Mouse (Mus musculus) retina, postnatal 7 days (tissue): ENCODE measurements around the gene Rab36.
"Not testable (repeated sequence)": the region's sequence is repeated elsewhere in the genome, so short reads cannot be mapped to it uniquely, and the experiment has no call there.

ENCODE experiments used
- DNase-seq: peaks from one replicate; pipeline ENCODE4 v3.0.0-alpha.2; 2012; ENCODE audit warnings: low read depth, low spot score

Rab36 gene

DNA sequence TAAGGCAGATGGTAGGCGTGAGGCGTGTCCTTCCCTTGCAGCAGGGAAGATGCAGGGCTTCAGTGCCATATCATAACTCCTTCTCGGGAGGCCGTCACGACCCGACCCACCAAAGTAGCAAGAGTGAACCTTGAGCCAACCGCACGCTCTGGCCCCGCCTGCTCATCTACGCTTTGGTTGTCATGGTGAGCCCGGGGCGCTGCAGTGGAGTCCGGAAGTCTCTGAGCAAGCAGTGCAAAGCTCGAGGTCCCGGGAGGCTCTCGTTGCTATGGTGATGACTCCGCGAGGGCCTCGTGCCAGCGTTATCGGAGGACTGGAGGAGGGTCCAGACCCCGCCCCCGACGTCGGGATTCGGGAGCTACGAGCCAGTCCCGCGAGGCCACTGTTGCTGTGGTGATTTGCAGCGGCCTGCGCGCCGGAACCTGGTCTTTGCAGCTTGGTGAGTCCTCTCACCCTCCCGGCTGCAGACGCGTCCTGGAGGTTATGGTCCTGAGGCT lies at the start of gene Rab36:
Gene Rab36 (plus strand): TSS at position 176 of the 497 bp plus-strand sequence.
- peak; percentile 83 for DNase-seq

- DNase-seq, result no peak
These were observed 49.0 kb upstream of the Rab36 start for GRCm38 (mm10) chr10:74987698-74988470.

DNA sequence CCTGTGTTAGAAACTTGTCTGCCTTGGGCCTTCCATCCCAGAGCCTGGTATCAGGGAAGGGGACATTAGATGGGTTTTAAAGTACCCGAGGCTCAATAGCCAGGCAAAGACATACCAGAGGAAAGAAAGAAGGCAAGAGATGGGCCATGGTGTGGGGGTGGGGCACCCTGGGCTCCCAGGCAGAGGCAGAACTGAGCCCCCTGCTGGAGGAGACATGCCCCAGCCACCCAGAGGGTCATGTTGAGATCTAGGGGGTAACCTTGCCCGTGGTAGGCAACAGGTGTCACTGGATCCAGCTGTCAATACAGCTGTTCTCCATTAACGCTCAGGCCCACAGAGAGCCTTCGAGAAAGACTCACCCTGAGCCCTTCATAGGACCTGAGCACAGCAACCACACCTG lies 47.0 kb upstream of the Rab36 start:
- no peak for DNase-seq

DNA sequence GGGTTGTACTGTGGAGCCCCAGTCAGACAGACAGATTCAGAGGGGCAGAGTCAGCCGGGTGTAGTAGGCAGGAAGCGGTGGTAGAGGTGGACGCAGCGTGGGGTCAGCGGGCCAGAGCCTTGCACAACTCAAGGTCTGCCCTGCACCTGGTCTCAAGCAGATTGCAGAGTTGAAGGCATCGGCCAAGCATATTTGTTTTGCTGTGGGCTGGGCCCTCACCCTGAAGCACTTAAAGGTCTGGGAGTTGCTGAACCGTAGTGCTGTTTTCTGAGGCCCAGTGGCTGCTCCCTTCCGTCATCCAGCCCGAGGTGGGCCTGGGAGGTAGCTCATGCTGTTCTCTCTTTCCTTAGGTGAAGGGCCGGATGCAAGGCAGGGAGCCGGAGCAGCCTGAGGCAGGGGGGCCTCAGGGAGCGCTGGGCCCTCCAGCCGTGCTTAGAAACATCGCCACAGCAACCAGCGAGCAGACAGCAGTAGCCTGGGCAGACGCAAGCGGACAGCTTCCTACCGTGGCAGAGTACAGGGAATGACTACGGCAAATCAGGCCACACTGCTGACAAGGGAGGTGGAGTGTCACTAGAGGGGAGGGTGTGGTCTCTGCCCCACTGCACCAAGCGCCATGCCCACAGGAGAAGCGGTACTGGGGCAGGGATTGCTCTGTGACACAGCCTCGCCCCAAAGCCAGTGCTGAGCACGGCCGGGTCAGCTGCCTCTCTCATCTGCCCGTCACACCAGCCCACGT lies 46.1 kb upstream of the Rab36 start:
- no peak for DNase-seq

GRCm38 (mm10) chr10:74994863-74995262 lies 42.0 kb upstream of the Rab36 start:
- no peak for DNase-seq

- no peak for DNase-seq
These were observed 41.5 kb upstream of the Rab36 start for GRCm38 (mm10) chr10:74995377-74995776.

DNA sequence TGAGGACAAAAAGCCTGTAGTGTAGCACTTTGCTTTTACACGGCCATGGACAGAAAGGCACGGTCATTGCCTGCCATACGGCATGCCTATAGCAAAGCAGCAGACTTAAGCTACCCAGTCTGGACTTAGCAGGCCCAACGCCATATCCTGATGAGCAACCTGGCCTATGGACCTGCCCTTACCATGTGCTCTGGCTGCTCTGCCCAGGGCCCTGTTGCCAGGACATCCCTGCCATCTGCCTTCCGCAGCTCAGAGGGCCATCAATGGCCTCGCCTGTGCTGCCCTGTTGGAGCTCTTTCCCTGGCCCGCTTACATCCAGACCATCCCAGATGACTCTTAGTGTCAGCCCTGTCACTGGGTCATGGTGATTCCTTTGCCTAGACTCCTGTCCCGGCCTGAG lies 35.5 kb upstream of the Rab36 start:
- DNase-seq, result no peak

GRCm38 (mm10) chr10:75004067-75004466 lies 32.8 kb upstream of the Rab36 start:
- no peak for DNase-seq

DNA sequence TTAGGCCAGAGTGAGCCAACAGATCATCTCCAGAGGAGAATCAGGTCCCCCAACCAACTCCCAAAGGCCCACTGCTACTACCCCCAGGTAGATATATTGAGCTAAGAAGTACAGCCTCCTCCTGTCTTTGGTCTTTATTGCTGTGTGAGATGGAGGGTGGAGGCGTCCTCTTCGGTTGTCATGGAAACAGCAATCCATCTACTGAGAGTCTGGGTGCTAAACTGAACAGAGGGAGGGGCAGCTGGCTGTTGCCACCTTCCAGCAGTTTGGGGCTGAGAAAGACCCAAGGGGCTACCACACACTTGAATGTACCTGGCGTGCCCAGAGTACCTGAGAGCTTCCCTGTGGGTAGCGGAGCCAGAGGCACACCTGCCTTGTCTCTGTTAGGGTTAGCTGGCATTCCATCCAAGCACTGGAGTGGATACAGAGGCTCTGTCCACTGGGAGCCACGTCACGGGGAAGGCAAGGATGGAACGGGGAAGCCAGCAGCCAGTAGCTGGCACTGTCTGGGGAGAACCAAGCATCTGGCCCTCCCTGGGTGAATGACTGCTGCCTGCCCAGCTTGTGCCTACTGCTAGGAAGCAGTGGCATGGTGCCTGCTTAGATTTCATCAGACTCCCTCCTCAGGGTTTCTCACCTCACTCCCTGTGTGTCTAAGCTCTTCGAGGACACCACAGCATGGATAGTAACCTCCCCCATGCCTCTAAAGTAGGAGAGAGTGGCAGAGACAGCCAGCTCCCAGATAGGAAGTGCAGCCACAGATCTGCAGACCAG lies 29.8 kb upstream of the Rab36 start:
- DNase-seq, result no peak

GRCm38 (mm10) chr10:75010704-75011103 lies 26.2 kb upstream of the Rab36 start:
- no peak for DNase-seq

DNA sequence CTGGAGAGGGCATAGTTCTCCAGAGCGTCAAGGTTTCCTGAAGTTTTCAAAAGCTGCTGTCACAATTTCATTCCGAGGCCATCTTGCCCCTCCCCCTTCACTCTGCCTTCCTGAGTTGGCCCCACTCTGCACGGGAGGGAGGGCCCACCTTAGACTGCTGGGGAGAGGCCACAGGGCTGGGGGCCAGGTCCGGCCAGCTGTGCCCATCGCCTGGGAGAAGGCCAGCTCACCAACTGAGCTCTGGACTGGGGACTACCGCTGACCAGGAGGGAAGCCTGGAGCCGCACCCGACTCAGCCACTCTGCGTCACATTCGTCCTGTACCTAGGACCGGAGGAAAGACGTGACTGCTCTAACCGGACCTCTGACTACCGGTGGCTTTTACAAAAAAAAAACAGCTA lies 21.4 kb upstream of the Rab36 start:
- DNase-seq, result no peak

- no peak for DNase-seq
These were observed 20.4 kb upstream of the Rab36 start for GRCm38 (mm10) chr10:75016481-75016880.

GRCm38 (mm10) chr10:75020271-75020670 lies 16.6 kb upstream of the Rab36 start:
- DNase-seq, result no peak

- peak; percentile 65 for DNase-seq
These were observed 15.7 kb upstream of the Rab36 start for GRCm38 (mm10) chr10:75021138-75021537.

DNA sequence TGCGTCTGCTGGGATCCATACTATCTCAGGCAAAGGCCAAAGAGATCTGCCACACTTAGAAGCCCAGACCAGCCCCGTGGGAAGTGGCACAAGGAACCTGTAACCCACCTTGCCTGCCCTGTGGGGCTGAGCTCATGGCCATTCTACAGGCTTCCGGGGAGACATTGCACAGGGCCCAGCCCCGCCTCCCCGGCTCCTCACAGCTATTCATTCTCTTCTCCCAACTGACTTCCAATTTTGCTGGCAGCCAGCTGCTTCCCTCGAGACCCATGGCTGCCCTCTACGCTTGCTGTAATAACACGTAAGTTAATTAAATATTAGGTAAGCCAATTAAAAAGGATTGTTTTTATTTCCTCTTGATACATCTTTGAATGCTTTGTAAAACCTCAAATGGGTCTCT lies 10.4 kb upstream of the Rab36 start:
- no peak for DNase-seq

- no peak for DNase-seq
These were observed 8.1 kb upstream of the Rab36 start for GRCm38 (mm10) chr10:75028743-75029142.

DNA sequence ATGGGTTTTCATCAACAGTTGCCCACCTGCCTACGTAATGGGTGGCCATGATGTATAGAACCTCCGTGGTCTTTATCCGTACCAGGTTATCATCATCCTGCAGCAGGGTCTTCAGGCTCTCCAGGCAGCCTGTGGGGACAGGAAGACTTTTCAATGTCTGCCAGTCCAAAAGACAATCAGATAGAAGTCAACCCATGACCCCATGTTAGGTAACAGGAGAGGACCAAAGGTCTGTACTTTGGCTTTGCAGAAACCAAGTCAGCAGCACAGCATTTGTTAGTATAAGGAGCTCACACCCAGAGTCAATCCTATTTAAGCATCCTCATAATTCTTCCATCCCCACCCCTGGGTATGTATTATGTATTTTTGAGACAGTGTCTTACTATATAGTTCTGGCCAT lies 7.2 kb upstream of the Rab36 start:
- no peak for DNase-seq

DNA sequence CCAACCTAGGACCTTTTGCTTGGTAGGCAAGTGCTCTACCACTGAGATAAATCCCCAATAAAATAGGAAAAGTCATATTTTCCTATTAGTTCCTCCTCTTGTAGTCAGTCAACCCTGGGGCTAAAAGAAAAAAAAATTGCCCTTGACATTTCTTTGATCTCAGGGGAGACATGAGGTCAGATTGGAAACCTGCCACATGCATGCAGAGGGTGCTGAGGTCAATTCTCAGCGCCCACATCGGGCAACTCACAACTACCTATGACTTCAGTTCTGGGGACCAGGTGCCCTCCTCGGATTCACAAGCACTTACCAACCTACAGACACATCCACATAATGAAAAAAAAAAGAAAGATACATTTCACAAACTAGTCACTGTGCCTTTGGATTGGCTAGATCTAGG lies 6.6 kb upstream of the Rab36 start:
- no peak for DNase-seq

GRCm38 (mm10) chr10:75031345-75032114 lies 5.3 kb upstream of the Rab36 start:
- DNase-seq, result no peak

GRCm38 (mm10) chr10:75032395-75032794 lies 4.5 kb upstream of the Rab36 start, which contains the start of gene Rsph14:
Gene Rsph14 (minus strand): TSS chr10:75032586.
- DNase-seq, result peak; percentile 73

GRCm38 (mm10) chr10:75042060-75042459 lies 5.2 kb downstream of the Rab36 start:
- DNase-seq, result not testable (repeated sequence)
